Mouse (Mus musculus): ENCODE measurements at regions not wholly inside any gene's neighbourhood (a gene's known extent, or its start where the extent isn't known, plus 50 kb on each side); places are given as distances from the start of the nearest gene placed in this dataset.
"Not testable (repeated sequence)": the region's sequence is repeated elsewhere in the genome, so short reads cannot be mapped to it uniquely, and the experiment has no call there.

GRCm38 (mm10) chr6:3319378-3319777 lies 80.0 kb downstream of the Samd9l start:
- intact Hi-C loops (cut with DNase I): no loop called here
- no peak for DNase-seq

- intact Hi-C loops (cut with DNase I): not testable (repeated sequence)
- DNase-seq: peak; percentile 8
Observed at GRCm38 (mm10) chr6:3307598-3308220, 91.7 kb downstream of the Samd9l start.

DNA sequence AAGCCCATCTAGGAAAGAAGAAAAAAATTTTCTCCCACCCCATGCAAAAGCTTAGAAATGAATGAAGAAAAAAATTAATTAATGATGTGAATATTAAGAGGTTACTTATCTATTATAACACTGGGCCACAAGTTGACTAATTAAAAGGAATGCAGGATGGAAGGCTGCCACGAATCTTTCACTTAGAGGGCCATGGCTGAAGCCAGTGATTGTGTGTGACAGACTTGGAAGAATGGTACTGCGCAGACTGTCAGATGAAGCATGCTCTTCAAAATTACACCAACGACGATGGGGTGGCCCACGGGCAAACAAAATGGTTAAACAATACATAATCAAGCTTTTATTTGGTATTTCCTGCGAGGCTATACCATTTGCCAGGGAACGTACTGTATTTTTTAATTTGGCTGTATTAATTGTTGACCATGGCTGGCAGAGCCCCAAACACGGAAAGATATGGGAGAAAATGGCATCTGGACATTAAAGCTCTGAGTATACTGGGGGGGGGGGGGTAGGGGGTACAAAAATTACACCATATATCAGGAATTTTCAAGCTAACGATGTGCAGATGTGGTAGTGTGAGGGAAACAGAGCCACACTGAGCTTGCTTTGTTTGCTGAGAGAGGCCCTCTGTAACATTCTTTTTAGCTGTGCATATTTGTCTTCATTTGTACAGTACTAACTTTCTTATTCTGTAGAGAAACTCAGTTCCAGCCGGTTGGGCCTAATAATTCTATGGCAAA lies 94.3 kb downstream of the Samd9l start:
- intact Hi-C loops (cut with DNase I); DNase-seq: not testable (repeated sequence)

DNA sequence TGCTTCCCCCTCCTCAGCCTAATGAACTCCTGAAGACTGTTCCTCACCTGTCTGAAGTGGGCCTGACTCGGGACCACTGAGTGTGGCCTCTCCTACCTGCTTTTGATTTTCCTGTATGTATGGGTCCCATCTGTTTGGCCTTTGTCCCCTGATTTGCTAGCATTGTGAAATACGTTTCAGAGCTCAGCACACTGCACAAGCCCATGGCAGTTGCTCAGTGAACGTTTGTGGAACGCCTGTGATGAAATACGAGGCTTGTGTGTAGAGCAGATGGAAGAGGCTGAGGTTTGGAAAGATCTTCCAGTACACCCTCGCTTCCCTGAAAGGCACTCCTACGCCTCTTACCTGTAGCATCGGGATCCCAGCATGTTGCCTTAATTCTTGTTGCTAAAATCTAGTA lies 106.1 kb downstream of the Samd9l start:
- intact Hi-C loops (cut with DNase I): not testable (repeated sequence)

GRCm38 (mm10) chr6:3291983-3292382 lies 107.4 kb downstream of the Samd9l start:
- DNase-seq; intact Hi-C loops (cut with DNase I): not testable (repeated sequence)

More for the DNA sequence above, 106.1 kb downstream of the Samd9l start:
- not testable (repeated sequence) for DNase-seq

DNA sequence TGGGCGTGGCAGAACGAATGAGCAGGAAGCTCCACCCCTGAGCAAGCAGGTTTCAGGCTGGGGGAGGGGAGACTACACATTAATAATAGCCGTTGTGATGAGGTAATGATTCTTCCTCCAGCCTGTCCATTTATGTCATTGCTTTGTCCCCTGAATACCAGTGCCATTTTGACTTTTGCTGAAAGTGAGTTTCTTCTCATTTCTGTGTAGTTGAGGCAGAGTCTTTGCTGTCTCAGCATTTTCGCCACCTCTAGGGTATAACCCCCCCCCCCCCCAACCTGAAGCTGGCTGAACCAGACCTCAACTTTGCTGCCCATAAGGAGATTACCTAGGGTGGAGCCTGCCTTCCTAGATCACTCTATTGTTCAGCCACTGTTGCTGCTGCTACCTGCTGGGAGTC lies 130.6 kb downstream of the Samd9l start:
- intact Hi-C loops (cut with DNase I); DNase-seq: not testable (repeated sequence)

- intact Hi-C loops (cut with DNase I): not testable (repeated sequence)
Observed at GRCm38 (mm10) chr6:3265477-3265876, 133.9 kb downstream of the Samd9l start.

More at GRCm38 (mm10) chr6:3265477-3265876, 133.9 kb downstream of the Samd9l start:
- DNase-seq: not testable (repeated sequence)

All from left cerebral cortex, postnatal 4 days (tissue).